Mouse (Mus musculus): ENCODE data around the gene Ip6k1. TPM values are rescaled to one million over a fixed set of nuclear protein-coding genes. Genes with fewer than 3 reads are reported as not detected.
A peak's percentile ranks its signal among the peaks of the same experiment; 100 is the strongest.

Gene Ip6k1
- total RNA-seq, 2 experiments from 2014 or later: 196 to 205 TPM

GRCm38 (mm10) chr9:108017127-108017526 lies 14.8 kb downstream of the Ip6k1 start:
- intact Hi-C loops (cut with DNase I): no loop called here
- DNase-seq (ENCODE audit: low spot score in 2 of 2): peak; percentile 30 to 36

DNA sequence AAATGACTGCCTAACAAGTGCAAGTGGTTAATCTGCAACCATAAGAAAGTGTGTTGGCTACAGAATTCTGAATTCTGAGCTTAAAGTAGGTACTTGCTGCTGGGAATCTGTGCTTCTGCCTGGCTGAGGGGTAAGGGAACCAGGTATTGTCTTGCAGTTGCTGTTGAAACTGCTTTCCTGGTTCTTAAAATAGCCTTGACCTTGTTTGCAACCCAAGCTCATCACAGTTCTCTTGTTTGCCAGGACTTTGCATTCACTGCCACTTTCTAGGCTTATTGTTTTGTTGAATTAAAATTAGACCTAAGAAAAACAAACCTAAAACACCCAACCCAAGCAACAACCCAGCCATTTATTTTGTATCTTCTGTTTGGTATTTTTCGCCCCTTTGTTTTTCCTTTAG lies 18.4 kb downstream of the Ip6k1 start:
- no peak for DNase-seq (ENCODE audit: low spot score in 2 of 2)
- intact Hi-C loops (cut with DNase I): no loop called here

GRCm38 (mm10) chr9:108023216-108023615 lies 20.9 kb downstream of the Ip6k1 start:
- intact Hi-C loops (cut with DNase I): no loop called here
- DNase-seq (ENCODE audit: low spot score in 2 of 2): no peak

- no peak for DNase-seq (ENCODE audit: low spot score in 2 of 2)
- intact Hi-C loops (cut with DNase I): no loop called here
Observed at GRCm38 (mm10) chr9:108026584-108026983, 24.3 kb downstream of the Ip6k1 start.

DNA sequence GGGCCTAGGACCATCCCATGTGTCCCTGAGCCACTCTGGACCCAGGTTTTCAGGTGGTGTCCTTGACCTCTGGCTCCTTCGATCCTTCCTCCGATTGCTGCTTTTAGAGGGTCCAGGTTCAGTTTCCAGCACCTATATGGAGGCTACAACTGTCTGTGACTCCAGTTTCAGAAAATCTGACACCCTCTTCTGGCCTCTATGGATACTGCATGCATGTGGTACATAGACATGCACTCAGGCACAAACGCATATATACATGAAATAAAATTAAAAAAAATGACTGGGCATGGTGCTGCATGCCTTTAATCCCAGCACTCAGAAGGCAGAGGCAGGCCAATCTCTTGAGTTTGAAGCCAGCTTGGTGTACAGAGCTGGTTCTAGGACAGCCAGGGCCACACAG lies 25.6 kb downstream of the Ip6k1 start:
- intact Hi-C loops (cut with DNase I): no loop called here
- DNase-seq (ENCODE audit: low spot score in 2 of 2): no peak

- no peak for DNase-seq (ENCODE audit: low spot score in 2 of 2)
- intact Hi-C loops (cut with DNase I): no loop called here
Observed at GRCm38 (mm10) chr9:108032126-108032525, 29.8 kb downstream of the Ip6k1 start.

DNA sequence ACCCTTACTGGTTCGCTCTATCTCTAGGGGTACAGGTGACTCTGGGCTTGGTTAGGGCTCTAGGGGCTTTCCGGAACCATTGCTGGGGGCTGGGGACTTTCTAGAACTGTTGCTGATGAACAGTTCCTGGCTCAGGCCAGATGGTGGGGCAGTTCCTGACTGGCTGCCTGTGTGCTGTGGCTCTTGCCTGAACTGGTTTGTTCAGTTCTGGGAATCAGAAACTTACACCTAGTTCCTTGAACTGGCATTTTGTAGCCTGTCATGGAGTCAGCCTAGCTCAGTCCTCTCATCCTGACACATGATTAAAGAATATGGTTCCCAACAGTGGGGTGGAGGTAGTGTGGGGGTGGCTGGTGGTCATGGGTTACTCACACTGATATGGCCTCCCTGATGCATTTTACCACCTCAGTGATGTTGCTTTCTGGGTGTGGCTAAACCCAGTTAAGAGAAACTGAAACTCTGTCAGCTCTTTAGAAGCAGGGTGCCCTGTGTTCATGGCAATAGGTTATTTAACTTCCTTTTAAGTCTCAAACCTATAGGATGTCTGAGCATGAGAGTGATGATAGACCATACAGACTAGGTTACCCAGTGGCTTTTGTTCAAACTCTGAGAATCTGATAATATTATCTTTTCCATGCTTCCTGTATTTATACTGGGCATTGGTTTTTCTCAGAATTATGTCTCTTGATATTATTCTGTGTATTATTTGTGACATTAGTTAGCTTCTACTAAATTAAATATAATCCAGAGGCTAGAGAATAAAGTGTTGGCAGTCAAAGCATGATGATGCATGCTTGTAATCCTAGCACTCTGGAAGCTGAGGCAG lies 33.2 kb downstream of the Ip6k1 start:
- DNase-seq (ENCODE audit: low spot score in 2 of 2): no peak
- intact Hi-C loops (cut with DNase I): no loop called here

GRCm38 (mm10) chr9:108044751-108045492 lies 42.6 kb downstream of the Ip6k1 start:
- no peak for DNase-seq (ENCODE audit: low spot score in 2 of 2)
- intact Hi-C loops (cut with DNase I): loop anchor here (5.0 kb wide), 1 partner anchor 143 kb away; no protein-coding TSS in a partner anchor

DNA sequence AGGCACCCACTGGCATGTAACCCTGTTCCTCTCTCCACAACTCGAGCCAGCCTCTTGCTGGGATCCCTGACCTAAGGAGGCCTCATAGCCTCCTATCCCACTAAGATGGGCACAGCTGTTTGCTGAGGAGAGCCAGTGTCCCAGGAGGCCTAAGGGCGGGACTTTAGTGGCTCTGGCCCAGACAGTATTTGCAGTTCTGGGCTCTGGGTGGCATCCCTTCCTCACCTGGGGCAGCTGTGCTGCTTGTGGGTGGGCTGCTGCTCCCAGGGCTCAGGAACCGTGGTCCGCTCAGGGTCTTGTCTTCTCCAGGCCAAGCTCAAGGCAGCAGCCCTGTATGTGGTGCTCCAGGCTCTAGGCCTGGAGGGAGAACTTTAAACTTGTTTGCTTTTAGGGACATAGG lies 44.3 kb downstream of the Ip6k1 start:
- no peak for DNase-seq (ENCODE audit: low spot score in 2 of 2)
- intact Hi-C loops (cut with DNase I): loop anchor here (5.0 kb wide), 1 partner anchor 144 kb away; no protein-coding TSS in a partner anchor

GRCm38 (mm10) chr9:108047601-108048565 lies 45.6 kb downstream of the Ip6k1 start:
- intact Hi-C loops (cut with DNase I): loop anchor here (5.0 kb wide), 1 partner anchor 146 kb away; no protein-coding TSS in a partner anchor
- DNase-seq (ENCODE audit: low spot score in 2 of 2): no peak

DNA sequence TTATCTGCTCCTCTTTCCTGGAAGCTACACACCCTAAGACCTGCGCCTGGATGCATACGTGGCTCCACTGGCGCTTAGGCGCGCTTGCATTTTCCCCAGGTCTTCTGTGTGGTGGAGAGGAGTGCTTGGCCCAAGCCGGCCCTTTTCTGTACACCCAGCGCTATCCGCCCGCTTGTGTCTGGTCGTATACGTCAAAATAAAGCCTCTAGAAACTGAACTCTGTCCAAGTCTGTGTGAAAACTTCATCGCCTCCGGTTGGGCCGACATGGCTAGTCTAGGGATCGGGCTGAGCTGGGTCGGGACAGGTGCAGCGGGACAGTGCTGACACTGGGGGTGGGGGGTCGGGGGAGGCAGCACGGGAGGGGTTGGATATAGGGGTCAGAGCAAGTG lies 46.3 kb downstream of the Ip6k1 start:
- intact Hi-C loops (cut with DNase I): loop anchor here (5.0 kb wide), 1 partner anchor 146 kb away; no protein-coding TSS in a partner anchor
- no peak for DNase-seq (ENCODE audit: low spot score in 2 of 2)

DNA sequence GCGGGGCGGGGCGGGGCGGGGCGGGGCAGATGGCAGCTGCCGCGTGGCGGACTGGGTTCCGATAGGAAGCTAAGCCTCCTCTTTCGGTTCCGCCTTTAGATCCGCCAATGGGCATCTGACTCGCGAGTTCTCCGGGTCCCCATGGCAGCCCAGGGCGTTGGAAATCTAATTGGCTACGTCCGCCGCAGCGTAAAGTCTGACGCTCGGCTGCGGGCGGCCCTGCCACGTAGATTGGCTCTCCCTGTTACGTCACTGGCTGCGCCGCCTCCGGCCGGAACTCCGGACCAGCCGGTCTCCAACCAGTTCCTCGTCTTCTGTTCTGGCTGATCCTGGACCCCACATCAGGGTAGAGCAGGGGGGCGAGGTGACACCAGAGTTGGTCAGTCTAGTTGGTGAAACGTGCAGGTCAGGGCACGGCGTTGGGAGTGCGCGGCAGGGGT lies 46.7 kb downstream of the Ip6k1 start, which contains the start of gene Gmppb:
TSS of gene Gmppb (plus strand) at position 227 of the 440 bp plus-strand sequence.
- intact Hi-C loops (cut with DNase I): loop anchor here (5.0 kb wide), 1 partner anchor 147 kb away; no protein-coding TSS in a partner anchor

GRCm38 (mm10) chr9:108049561-108050251 lies 47.4 kb downstream of the Ip6k1 start:
- intact Hi-C loops (cut with DNase I): loop anchor here (5.0 kb wide), 2 partner anchors 87 to 147 kb away; no protein-coding TSS in a partner anchor
- DNase-seq (ENCODE audit: low spot score in 2 of 2): no peak

More for the DNA sequence above, 46.7 kb downstream of the Ip6k1 start, which contains the start of gene Gmppb:
- peak; percentile 95 to 97 for DNase-seq (ENCODE audit: low spot score in 2 of 2)

GRCm38 (mm10) chr9:108051184-108051930 lies 49.1 kb downstream of the Ip6k1 start:
- no peak for DNase-seq (ENCODE audit: low spot score in 2 of 2)
- intact Hi-C loops (cut with DNase I): loop anchor here (5.0 kb wide), 1 partner anchor 89 kb away; no protein-coding TSS in a partner anchor

DNA sequence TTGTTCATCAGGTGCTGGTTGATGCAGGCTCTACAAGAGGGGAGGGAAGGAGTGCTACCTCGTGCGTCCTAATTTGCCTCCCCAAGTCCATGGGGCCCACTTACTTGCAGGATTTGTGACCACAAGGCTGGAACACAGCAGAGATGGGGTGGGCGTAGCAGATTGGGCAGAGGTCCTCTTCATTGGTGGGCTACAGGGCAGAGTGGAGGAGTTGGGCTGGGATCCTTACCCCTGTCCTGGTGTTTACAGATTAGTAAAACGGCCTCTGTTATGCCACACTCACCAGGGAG lies 49.6 kb downstream of the Ip6k1 start:
- no peak for DNase-seq (ENCODE audit: low spot score in 2 of 2)
- intact Hi-C loops (cut with DNase I): loop anchor here (5.0 kb wide), 1 partner anchor 90 kb away; no protein-coding TSS in a partner anchor

DNA sequence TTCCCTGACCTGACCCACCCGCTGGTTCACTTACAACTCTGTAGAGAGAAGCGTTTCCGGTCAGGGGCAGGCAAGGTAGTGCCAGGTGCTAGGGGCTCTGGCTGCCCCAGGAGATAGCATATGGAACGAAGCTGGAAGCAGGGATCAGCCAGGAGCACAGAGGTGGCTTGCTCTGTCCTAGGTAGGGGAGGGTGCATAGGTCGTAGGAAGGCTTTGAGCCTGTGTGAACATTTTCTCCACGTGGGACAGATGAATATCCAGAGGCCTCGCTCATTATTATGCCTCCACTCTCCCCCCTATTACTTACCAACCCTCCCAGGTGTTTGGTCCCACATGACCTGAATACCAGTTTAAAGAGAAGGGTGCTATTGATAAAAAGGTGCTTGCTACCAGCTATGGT lies 50.1 kb downstream of the Ip6k1 start:
- intact Hi-C loops (cut with DNase I): loop anchor here (5.0 kb wide), 1 partner anchor 90 kb away; no protein-coding TSS in a partner anchor
- DNase-seq (ENCODE audit: low spot score in 2 of 2): no peak

- DNase-seq (ENCODE audit: low spot score in 2 of 2): peak; percentile 94 to 95
- intact Hi-C loops (cut with DNase I): loop anchor here (5.0 kb wide), 1 partner anchor 91 kb away; no protein-coding TSS in a partner anchor
Observed at GRCm38 (mm10) chr9:108052885-108053664, 50.8 kb downstream of the Ip6k1 start, which contains the start of gene Amigo3. Gene Amigo3 (plus strand): TSS chr9:108053159.
